Mouse (Mus musculus) liver, postnatal 0 days (tissue): ENCODE measurements around the gene Lrfn2. TPM values are rescaled to one million over a fixed set of nuclear protein-coding genes. Genes with fewer than 3 reads are reported as not detected.
A peak's percentile ranks its signal among the peaks of the same experiment; 100 is the strongest.

Source experiments
- ATAC-seq: fragments of 200-750 bp; cut with Nextera tagmentation; 2 replicates; pipeline ENCODE4 v1.8.0; 2017; ENCODE audit warnings: mild to moderate bottlenecking, moderate library complexity
- DNase-seq: peaks from one replicate; pipeline ENCODE4 v3.0.0-alpha.2; 2016
- H3K27ac ChIP-seq: fragments of 300-500 bp; sonication (generic); 2 replicates; pipeline ENCODE4 v1.5.1; 2014; ENCODE audit warnings: antibody characterized with exemption, moderate library complexity, mild to moderate bottlenecking, low read depth
- H3K27me3 ChIP-seq: fragments of 300-500 bp; sonication (generic); 2 replicates; pipeline ENCODE4 v1.6.1; 2014; ENCODE audit warnings: low read length, control low read depth, mixed read lengths; ENCODE audit not compliant: insufficient read depth
- H3K36me3 ChIP-seq: fragments of 300-500 bp; sonication (generic); replicated peaks from 2 replicates; pipeline ENCODE4 v1.6.1; 2014; ENCODE audit warnings: mild to moderate bottlenecking, control low read depth, low read length, moderate library complexity, mixed read lengths; ENCODE audit not compliant: insufficient read depth
- H3K4me1 ChIP-seq: fragments of 300-500 bp; sonication (generic); 2 replicates; pipeline ENCODE4 v1.6.1; 2014; ENCODE audit warnings: antibody characterized with exemption, mild to moderate bottlenecking, control low read depth; ENCODE audit not compliant: insufficient read depth
- H3K4me2 ChIP-seq: fragments of 300-500 bp; sonication (generic); 2 replicates; pipeline ENCODE4 v1.6.1; 2014; ENCODE audit warnings: low read depth, mild to moderate bottlenecking, low read length, moderate library complexity, mixed read lengths
- H3K4me3 ChIP-seq: fragments of 300-500 bp; sonication (generic); 2 replicates; pipeline ENCODE4 v1.5.1; 2014; ENCODE audit warnings: low read depth, low read length
- H3K9ac ChIP-seq: fragments of 300-500 bp; sonication (generic); replicated peaks from 2 replicates; pipeline ENCODE4 v1.6.1; 2014; ENCODE audit warnings: mild to moderate bottlenecking, moderate library complexity
- H3K9me3 ChIP-seq: fragments of 300-500 bp; sonication (generic); 2 replicates; pipeline ENCODE4 v1.6.1; 2016; ENCODE audit warnings: mild to moderate bottlenecking, control low read depth, low read length, mixed read lengths
- CTCF ChIP-seq: sonication (generic); IDR thresholded peaks from 2 replicates; pipeline ENCODE4 v1.5.1; 2016; ENCODE audit warnings: antibody characterized with exemption, low read depth
- EP300 ChIP-seq: IDR thresholded peaks from 2 replicates; pipeline ENCODE4 v1.6.1; 2016; ENCODE audit warnings: antibody characterized with exemption, low read depth, mild to moderate bottlenecking
- WGBS: fragments of 180-500 bp; shearing (Covaris S2); extraction: QIAGEN DNeasy Blood & Tissue Kit; methylation state at CpG from one replicate; pipeline ENCODE4 v1.1.7; 2014; ENCODE audit not compliant: insufficient replicate concordance; 5-methylcytosine and 5-hydroxymethylcytosine counted together
- polyA plus RNA-seq: library from polyadenylated mRNA; unstranded; fragments of >200 nt; fragmentation: Nextera tagmentation; extraction: Ambion mirVana; gene quantifications from 2 replicates; pipeline ENCODE4 v1.2.1, GENCODE M21; 2015

The Lrfn2 gene
- polyA plus RNA-seq, 1 experiment from 2014 or later: not detected

- H3K36me3 ChIP-seq: no peaks in the 10 kb centered on the region
- H3K4me3 ChIP-seq: no peak overlapping the region
- H3K9me3 ChIP-seq: no peaks in the 10 kb centered on the region
- DNase-seq: peak; percentile 73
- peak overlapping the region; percentile 22 for H3K4me2 ChIP-seq
- 0 out of 2 replicates have a peak overlapping the region, but pooled peaks have one; percentile 11 for H3K27ac ChIP-seq
- no peak overlapping the region for H3K9ac ChIP-seq
- no peaks in the 10 kb centered on the region for H3K27me3 ChIP-seq
- peaks cover 3% of the 10 kb centered on the region for H3K4me1 ChIP-seq
- no peak for TF ChIP-seq EP300
- WGBS: 23% methylated on average over 11 of the region's 11 CpGs
- ATAC-seq: peak; percentile 82
Measured at GRCm38 (mm10) chr17:49029556-49030268, 97.5 kb downstream of the Lrfn2 start.

DNA sequence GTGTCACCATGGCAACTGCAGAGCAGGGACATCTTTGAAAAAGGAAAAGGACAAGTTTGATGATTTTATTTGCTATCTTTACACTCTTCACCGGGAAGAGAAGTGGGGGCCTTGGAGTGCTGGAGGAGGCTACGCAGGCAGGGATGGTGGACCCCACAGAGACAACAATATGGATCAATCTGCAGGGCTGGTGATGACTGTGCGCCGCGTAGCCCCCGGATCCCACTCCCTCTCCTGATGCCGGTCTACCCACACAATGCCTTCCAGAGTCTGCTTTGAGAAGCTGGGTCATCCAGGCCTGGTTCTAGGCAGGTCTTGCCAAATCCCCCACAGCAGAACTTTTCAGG lies 98.1 kb downstream of the Lrfn2 start:
- Histone ChIP-seq H3K27me3 (no peaks in the 10 kb centered on the region), H3K4me3 (no peak overlapping the region), H3K27ac (no peak overlapping the region), H3K36me3 (no peaks in the 10 kb centered on the region), H3K4me1 (peaks cover 3% of the 10 kb centered on the region), H3K9ac (no peak overlapping the region), H3K4me2 (peak overlapping the region; percentile 22; the same call in 1 of the 2 replicates), H3K9me3 (no peaks in the 10 kb centered on the region)
- no peak for DNase-seq
- ATAC-seq: no peak
- TF ChIP-seq EP300: no peak
- TF ChIP-seq CTCF: no peak
- 79% methylated on average over 7 of the region's 7 CpGs for WGBS

DNA sequence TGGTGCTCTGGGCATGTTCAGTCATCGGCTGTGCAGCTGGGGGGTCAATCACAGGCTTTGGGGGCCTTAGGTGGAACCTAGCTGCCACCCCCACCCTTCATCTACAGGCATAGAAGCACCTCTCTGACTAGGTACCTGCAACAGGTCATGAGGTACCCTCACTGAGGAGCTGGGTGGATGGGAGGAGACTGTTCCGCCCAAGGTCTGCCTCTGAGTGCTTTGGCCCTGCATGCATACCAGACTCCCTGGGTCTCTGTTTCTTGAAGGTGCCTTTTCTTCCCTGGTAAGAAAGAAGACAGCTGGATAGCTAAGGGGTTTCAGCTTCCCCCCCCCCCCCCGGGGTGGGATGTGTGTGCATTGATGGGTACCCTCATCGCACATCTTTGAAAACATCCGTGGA lies 98.7 kb downstream of the Lrfn2 start:
- 85% methylated on average over 5 of the region's 5 CpGs for WGBS
- TF ChIP-seq CTCF (no peak), EP300 (no peak)
- no peak overlapping the region for H3K4me3 ChIP-seq
- ATAC-seq (no peak), DNase-seq (no peak)
- H3K4me2 ChIP-seq: no peak overlapping the region
- peaks cover 3% of the 10 kb centered on the region for H3K4me1 ChIP-seq
- H3K9me3 ChIP-seq: no peaks in the 10 kb centered on the region
- no peaks in the 10 kb centered on the region for H3K36me3 ChIP-seq
- no peaks in the 10 kb centered on the region for H3K27me3 ChIP-seq
- no peak overlapping the region for H3K27ac ChIP-seq
- no peak overlapping the region for H3K9ac ChIP-seq

GRCm38 (mm10) chr17:49031790-49032189 lies 99.6 kb downstream of the Lrfn2 start:
- DNase-seq (no peak), ATAC-seq (no peak)
- Histone ChIP-seq H3K36me3 (no peaks in the 10 kb centered on the region), H3K4me1 (peaks cover 3% of the 10 kb centered on the region), H3K9ac (no peak overlapping the region), H3K4me2 (no peak overlapping the region), H3K4me3 (no peak overlapping the region), H3K27ac (no peak overlapping the region), H3K9me3 (no peaks in the 10 kb centered on the region), H3K27me3 (no peaks in the 10 kb centered on the region)
- 77% methylated on average over 8 of the region's 8 CpGs for WGBS
- TF ChIP-seq EP300 (no peak), CTCF (no peak)

DNA sequence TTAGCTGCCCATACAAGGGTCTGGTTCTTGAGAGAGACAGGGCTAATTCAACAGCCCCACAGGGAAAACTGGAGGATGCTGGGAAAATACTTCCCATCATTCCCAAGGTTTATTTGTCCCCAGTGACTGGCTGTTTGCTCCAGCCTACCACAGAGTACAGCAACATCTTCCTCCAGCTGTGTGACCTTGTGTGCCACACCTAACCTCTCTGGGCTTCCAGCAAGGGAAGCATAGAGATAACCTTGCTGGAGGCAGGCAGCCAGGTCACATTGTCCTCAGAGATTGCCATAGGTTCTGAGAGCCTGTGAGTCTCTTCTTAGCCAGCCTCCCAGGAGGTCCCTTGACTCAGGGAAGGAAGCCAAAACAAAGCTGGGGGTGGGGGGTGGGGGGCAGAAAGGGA lies 101.1 kb downstream of the Lrfn2 start:
- Histone ChIP-seq H3K36me3 (no peaks in the 10 kb centered on the region), H3K9ac (no peak overlapping the region), H3K4me1 (peaks cover 3% of the 10 kb centered on the region), H3K27ac (no peak overlapping the region), H3K4me2 (no peak overlapping the region), H3K9me3 (no peaks in the 10 kb centered on the region), H3K4me3 (no peak overlapping the region), H3K27me3 (no peaks in the 10 kb centered on the region)
- no peak for TF ChIP-seq EP300
- no peak for TF ChIP-seq CTCF
- DNase-seq (no peak), ATAC-seq (no peak)

DNA sequence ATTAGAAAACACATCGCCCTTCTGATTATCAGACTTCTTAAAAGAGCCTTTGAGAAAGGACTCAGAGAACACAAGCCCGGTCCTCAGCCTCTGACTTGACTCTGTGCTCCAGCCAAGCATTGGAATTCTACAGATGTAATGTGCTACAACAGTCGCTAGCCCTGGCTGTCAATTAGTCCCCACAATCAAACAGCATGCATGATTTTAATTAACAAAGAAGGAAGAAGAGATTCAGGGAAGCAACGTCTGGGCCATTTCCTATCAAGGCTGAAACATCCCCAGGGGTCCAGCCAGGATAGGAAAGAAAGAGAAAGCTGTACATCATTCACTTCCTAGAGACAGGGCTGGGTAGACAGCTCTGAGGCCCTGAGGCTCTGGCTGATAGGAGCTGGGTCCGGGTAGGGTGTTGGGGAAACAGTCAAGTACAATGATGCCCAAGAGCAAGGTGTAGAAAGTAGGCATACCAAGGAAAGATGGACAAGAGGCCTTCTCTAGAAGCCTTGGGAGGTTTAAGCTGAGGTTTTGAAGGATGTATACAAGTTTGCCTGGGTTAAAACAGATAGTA lies 101.6 kb downstream of the Lrfn2 start:
- Histone ChIP-seq H3K36me3 (no peaks in the 10 kb centered on the region), H3K27me3 (no peaks in the 10 kb centered on the region), H3K4me2 (no peak overlapping the region), H3K27ac (no peak overlapping the region), H3K4me3 (no peak overlapping the region), H3K4me1 (peaks cover 3% of the 10 kb centered on the region), H3K9me3 (no peaks in the 10 kb centered on the region), H3K9ac (no peak overlapping the region)
- ATAC-seq (no peak), DNase-seq (no peak)
- TF ChIP-seq CTCF (no peak), EP300 (no peak)
- WGBS: 60% methylated on average over 5 of the region's 5 CpGs
